Mouse (Mus musculus): ENCODE measurements around the gene Cacna2d2. TPM values are rescaled to one million over a fixed set of nuclear protein-coding genes. Genes with fewer than 3 reads are reported as not detected.

Gene Cacna2d2
- polyA plus RNA-seq, 1 experiment from 2014 or later = 9.3 TPM

DNA sequence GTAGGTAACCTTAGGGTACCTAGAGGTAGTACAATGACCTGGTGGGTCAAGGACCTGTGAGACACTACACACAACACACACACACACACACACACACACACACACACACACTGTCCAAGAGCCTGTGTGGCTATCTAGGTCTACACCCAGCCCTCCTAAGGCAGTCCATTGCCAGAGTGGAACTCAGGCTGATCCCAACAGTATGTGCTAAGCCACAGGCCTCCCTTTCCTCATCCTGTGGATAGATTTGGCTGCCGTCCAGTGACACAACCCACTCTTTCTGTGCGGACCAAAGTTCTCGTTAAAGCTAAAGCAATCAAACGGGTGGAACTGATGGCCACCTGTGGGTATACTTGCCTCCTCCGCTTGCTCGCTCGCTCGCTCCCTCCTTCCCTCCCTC is 90.7 kb downstream of the Cacna2d2 start:
- H3K27ac ChIP-seq (ENCODE audit: low read length) = no peak overlapping the region
- H3K9me3 ChIP-seq (replicated peaks; ENCODE audit: control insufficient read depth, low read length, poor library complexity, severe bottlenecking) = no peaks in the 10 kb centered on the region
- H3K4me1 ChIP-seq (ENCODE audit: control insufficient read depth, insufficient read depth, low read length) = peaks cover 13% of the 10 kb centered on the region
- no peak overlapping the region for H3K4me2 ChIP-seq (ENCODE audit: low read length)
- H3K27me3 ChIP-seq (ENCODE audit: control insufficient read depth, insufficient read depth, low read depth, low read length) = no peaks in the 10 kb centered on the region
- ATAC-seq = no peak
- no peaks in the 10 kb centered on the region for H3K36me3 ChIP-seq (ENCODE audit: control insufficient read depth, insufficient read depth, low read length)
- no peak overlapping the region for H3K4me3 ChIP-seq (ENCODE audit: low read depth, low read length)
- no peak overlapping the region for H3K9ac ChIP-seq (ENCODE audit: low read depth, low read length)
- WGBS = 54% methylated on average over 8 of the region's 8 CpGs

DNA sequence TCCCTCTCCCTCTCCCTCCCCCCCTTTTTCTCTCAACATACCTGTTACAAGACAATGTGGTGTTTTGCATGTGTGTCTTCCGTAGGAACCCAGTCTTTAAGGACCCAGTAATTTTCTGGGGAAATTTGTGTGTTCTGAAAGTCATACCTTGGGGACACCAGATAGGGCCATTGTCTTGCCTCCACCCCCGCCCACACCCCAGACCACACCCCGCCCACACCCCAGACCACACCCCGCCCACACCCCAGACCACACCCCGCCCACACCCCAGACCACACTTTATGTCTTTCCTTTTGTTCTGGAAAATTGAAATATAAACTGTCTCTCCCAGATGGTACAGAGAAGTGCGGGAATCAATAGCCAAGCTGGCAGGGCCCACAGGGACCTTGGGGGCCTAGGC is 91.2 kb downstream of the Cacna2d2 start:
- Histone ChIP-seq H3K9me3 (replicated peaks; ENCODE audit: control insufficient read depth, low read length, poor library complexity, severe bottlenecking) (no peaks in the 10 kb centered on the region), H3K4me1 (ENCODE audit: control insufficient read depth, insufficient read depth, low read length) (peaks cover 13% of the 10 kb centered on the region), H3K27me3 (ENCODE audit: control insufficient read depth, insufficient read depth, low read depth, low read length) (no peaks in the 10 kb centered on the region), H3K4me3 (ENCODE audit: low read depth, low read length) (no peak overlapping the region), H3K36me3 (ENCODE audit: control insufficient read depth, insufficient read depth, low read length) (no peaks in the 10 kb centered on the region), H3K27ac (ENCODE audit: low read length) (no peak overlapping the region), H3K4me2 (ENCODE audit: low read length) (no peak overlapping the region), H3K9ac (ENCODE audit: low read depth, low read length) (no peak overlapping the region)
- WGBS = 64% methylated on average over 6 of the region's 6 CpGs
- no peak for ATAC-seq

- no peak overlapping the region for H3K4me2 ChIP-seq (ENCODE audit: low read length)
- H3K36me3 ChIP-seq (ENCODE audit: control insufficient read depth, insufficient read depth, low read length) = 0 out of 2 replicates have a peak, but pooled peaks cover 2% of the 10 kb centered on the region
- H3K9ac ChIP-seq (ENCODE audit: low read depth, low read length) = no peak overlapping the region
- no peaks in the 10 kb centered on the region for H3K27me3 ChIP-seq (ENCODE audit: control insufficient read depth, insufficient read depth, low read depth, low read length)
- no peak overlapping the region for H3K27ac ChIP-seq (ENCODE audit: low read length)
- no peak for ATAC-seq
- no peak overlapping the region for H3K4me3 ChIP-seq (ENCODE audit: low read depth, low read length)
- no peaks in the 10 kb centered on the region for H3K9me3 ChIP-seq (replicated peaks; ENCODE audit: control insufficient read depth, low read length, poor library complexity, severe bottlenecking)
- 52% methylated on average over 1 of the region's 1 CpGs for WGBS
- peaks cover 13% of the 10 kb centered on the region for H3K4me1 ChIP-seq (ENCODE audit: control insufficient read depth, insufficient read depth, low read length)
These were observed 94.1 kb downstream of the Cacna2d2 start for GRCm38 (mm10) chr9:107493511-107493910.

- Histone ChIP-seq H3K9me3 (replicated peaks; ENCODE audit: control insufficient read depth, low read length, poor library complexity, severe bottlenecking) (no peaks in the 10 kb centered on the region), H3K4me3 (ENCODE audit: low read depth, low read length) (no peak overlapping the region), H3K27ac (ENCODE audit: low read length) (no peak overlapping the region), H3K36me3 (ENCODE audit: control insufficient read depth, insufficient read depth, low read length) (0 out of 2 replicates have a peak, but pooled peaks cover 4% of the 10 kb centered on the region), H3K27me3 (ENCODE audit: control insufficient read depth, insufficient read depth, low read depth, low read length) (no peaks in the 10 kb centered on the region), H3K4me2 (ENCODE audit: low read length) (no peak overlapping the region), H3K4me1 (ENCODE audit: control insufficient read depth, insufficient read depth, low read length) (peaks cover 13% of the 10 kb centered on the region), H3K9ac (ENCODE audit: low read depth, low read length) (no peak overlapping the region)
- 34% methylated on average over 12 of the region's 12 CpGs for WGBS
- ATAC-seq = no peak
These were observed 94.8 kb downstream of the Cacna2d2 start for GRCm38 (mm10) chr9:107494238-107494637.

DNA sequence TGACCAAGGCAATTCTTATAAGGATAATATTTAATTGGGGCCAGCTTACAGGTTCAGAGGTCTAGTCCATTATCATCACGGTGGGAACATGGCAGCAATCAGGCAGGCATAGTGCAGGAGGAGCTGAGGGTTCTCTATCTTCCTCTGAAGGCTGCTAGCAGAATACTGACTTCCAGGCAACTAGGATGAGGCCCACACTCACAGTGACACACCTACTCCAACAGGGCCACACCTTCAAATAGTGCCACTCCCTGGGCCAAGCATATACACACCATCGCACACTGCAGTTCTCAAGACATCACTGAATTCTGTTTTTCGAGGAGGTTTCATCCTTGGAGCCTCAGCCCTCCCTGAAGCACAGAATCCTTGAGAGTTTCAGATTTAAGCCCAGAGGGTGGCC is 96.9 kb downstream of the Cacna2d2 start:
- Histone ChIP-seq H3K9me3 (replicated peaks; ENCODE audit: control insufficient read depth, low read length, poor library complexity, severe bottlenecking) (no peaks in the 10 kb centered on the region), H3K27me3 (ENCODE audit: control insufficient read depth, insufficient read depth, low read depth, low read length) (no peaks in the 10 kb centered on the region), H3K27ac (ENCODE audit: low read length) (no peak overlapping the region), H3K9ac (ENCODE audit: low read depth, low read length) (no peak overlapping the region), H3K4me3 (ENCODE audit: low read depth, low read length) (no peak overlapping the region), H3K36me3 (ENCODE audit: control insufficient read depth, insufficient read depth, low read length) (0 out of 2 replicates have a peak, but pooled peaks cover 4% of the 10 kb centered on the region), H3K4me1 (ENCODE audit: control insufficient read depth, insufficient read depth, low read length) (peaks cover 13% of the 10 kb centered on the region), H3K4me2 (ENCODE audit: low read length) (no peak overlapping the region)
- ATAC-seq = no peak
- 91% methylated on average over 3 of the region's 3 CpGs for WGBS

GRCm38 (mm10) chr9:107500708-107501286 is 101.4 kb downstream of the Cacna2d2 start:
- 87% methylated on average over 3 of the region's 3 CpGs for WGBS
- 0 out of 2 replicates have a peak, but pooled peaks cover 4% of the 10 kb centered on the region for H3K36me3 ChIP-seq (ENCODE audit: control insufficient read depth, insufficient read depth, low read length)
- H3K4me2 ChIP-seq (ENCODE audit: low read length) = no peak overlapping the region
- ATAC-seq = no peak
- H3K9me3 ChIP-seq (replicated peaks; ENCODE audit: control insufficient read depth, low read length, poor library complexity, severe bottlenecking) = no peaks in the 10 kb centered on the region
- no peak overlapping the region for H3K4me3 ChIP-seq (ENCODE audit: low read depth, low read length)
- no peak overlapping the region for H3K27ac ChIP-seq (ENCODE audit: low read length)
- H3K9ac ChIP-seq (ENCODE audit: low read depth, low read length) = no peak overlapping the region
- no peaks in the 10 kb centered on the region for H3K27me3 ChIP-seq (ENCODE audit: control insufficient read depth, insufficient read depth, low read depth, low read length)
- H3K4me1 ChIP-seq (ENCODE audit: control insufficient read depth, insufficient read depth, low read length) = peaks cover 11% of the 10 kb centered on the region

- ATAC-seq = no peak
- H3K9me3 ChIP-seq (replicated peaks; ENCODE audit: control insufficient read depth, low read length, poor library complexity, severe bottlenecking) = no peaks in the 10 kb centered on the region
- no peaks in the 10 kb centered on the region for H3K27me3 ChIP-seq (ENCODE audit: control insufficient read depth, insufficient read depth, low read depth, low read length)
- WGBS = 86% methylated on average over 12 of the region's 12 CpGs
- no peak overlapping the region for H3K9ac ChIP-seq (ENCODE audit: low read depth, low read length)
- H3K4me2 ChIP-seq (ENCODE audit: low read length) = no peak overlapping the region
- H3K4me1 ChIP-seq (ENCODE audit: control insufficient read depth, insufficient read depth, low read length) = peaks cover 15% of the 10 kb centered on the region
- H3K27ac ChIP-seq (ENCODE audit: low read length) = no peak overlapping the region
- no peak overlapping the region for H3K4me3 ChIP-seq (ENCODE audit: low read depth, low read length)
- 0 out of 2 replicates have a peak, but pooled peaks cover 4% of the 10 kb centered on the region for H3K36me3 ChIP-seq (ENCODE audit: control insufficient read depth, insufficient read depth, low read length)
These were observed 102.9 kb downstream of the Cacna2d2 start for GRCm38 (mm10) chr9:107502131-107502846.

DNA sequence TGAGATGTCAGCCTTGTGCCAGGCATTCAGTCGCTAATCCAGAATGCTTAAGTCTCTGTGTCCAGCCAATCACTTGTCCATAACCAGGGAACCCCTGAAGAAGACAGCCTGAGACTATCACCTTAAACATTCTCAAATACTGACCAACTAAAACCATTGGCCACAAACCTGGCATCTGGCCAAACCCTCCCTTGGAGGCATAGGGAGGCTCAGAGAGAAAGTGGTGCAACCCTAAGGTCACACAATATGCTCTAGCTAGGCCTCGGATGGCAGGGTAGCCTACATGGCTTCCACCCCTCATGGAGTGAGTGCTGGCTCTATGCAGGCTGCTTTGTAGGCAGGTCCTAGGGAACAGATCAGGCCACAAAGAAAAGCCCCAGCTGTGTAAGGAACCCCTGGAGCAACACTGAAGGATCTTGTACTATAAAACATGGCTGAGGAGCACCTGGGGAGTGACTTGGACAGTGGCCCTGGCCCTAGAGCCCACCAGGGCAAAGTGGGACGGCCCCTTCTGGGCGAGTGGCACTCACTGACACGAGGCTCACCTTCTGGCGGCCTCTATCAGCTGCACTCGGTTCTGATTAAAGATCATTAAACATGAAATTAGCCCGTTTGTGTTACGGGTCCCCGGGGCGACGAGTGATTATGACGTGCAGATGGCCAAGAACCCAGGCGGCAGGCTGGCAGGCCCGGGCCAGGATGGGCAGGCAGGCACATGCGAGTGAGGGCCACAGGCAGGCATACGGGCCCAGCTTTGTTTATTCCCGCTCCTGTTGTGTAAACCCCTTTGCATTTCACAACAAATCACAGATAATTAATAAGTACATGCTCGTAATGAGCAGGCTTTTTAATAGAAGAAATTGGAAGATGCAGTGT is 105.5 kb downstream of the Cacna2d2 start:
- peaks cover 22% of the 10 kb centered on the region for H3K4me1 ChIP-seq (ENCODE audit: control insufficient read depth, insufficient read depth, low read length)
- H3K9ac ChIP-seq (ENCODE audit: low read depth, low read length) = 0 out of 2 replicates have a peak overlapping the region, but pooled peaks have one; percentile 17
- no peaks in the 10 kb centered on the region for H3K27me3 ChIP-seq (ENCODE audit: control insufficient read depth, insufficient read depth, low read depth, low read length)
- H3K4me2 ChIP-seq (ENCODE audit: low read length) = no peak overlapping the region
- peak overlapping the region; percentile 60 for H3K27ac ChIP-seq (ENCODE audit: low read length)
- H3K9me3 ChIP-seq (replicated peaks; ENCODE audit: control insufficient read depth, low read length, poor library complexity, severe bottlenecking) = no peaks in the 10 kb centered on the region
- WGBS = 52% methylated on average over 19 of the region's 19 CpGs
- H3K4me3 ChIP-seq (ENCODE audit: low read depth, low read length) = no peak overlapping the region
- ATAC-seq = no peak
- H3K36me3 ChIP-seq (ENCODE audit: control insufficient read depth, insufficient read depth, low read length) = no peaks in the 10 kb centered on the region
